Mouse (Mus musculus) embryonic fibroblast, embryonic 13.5 days (primary cell): ENCODE results near the gene Krt86. TPM values are rescaled to one million over a fixed set of nuclear protein-coding genes. Genes with fewer than 3 reads are reported as not detected.

Experiments used
- H3K27ac ChIP-seq: 2 replicates; pipeline ENCODE4 v1.5.1; 2012; ENCODE audit warnings: low read length, control low read depth, inconsistent platforms; ENCODE audit not compliant: insufficient read depth
- H3K4me1 ChIP-seq: 2 replicates; pipeline ENCODE4 v1.6.1; 2011; ENCODE audit warnings: low read length; ENCODE audit not compliant: control insufficient read depth, insufficient read depth
- H3K4me3 ChIP-seq: 2 replicates; pipeline ENCODE4 v1.5.1; 2011; ENCODE audit warnings: mild to moderate bottlenecking, control low read depth, low read length; ENCODE audit not compliant: insufficient read depth
- CTCF ChIP-seq: IDR thresholded peaks from 2 replicates; pipeline ENCODE4 v1.5.1; 2011; ENCODE audit warnings: mild to moderate bottlenecking, control low read depth, low read length, moderate library complexity, borderline replicate concordance; ENCODE audit not compliant: insufficient read depth
- POLR2A ChIP-seq: IDR thresholded peaks from 2 replicates; pipeline ENCODE4 v1.6.1; 2011; ENCODE audit warnings: low read depth, mild to moderate bottlenecking, control low read depth, low read length, moderate library complexity
- polyA plus RNA-seq: library from polyadenylated mRNA; stranded (reverse); fragments of >200 nt; gene quantifications from 2 replicates; pipeline ENCODE4 v1.2.4, GENCODE M21; 2011; ENCODE audit warnings: low read depth; ENCODE audit not compliant: missing spikeins, insufficient read length

Krt86 gene
- polyA plus RNA-seq: not detected in 2 replicates

DNA sequence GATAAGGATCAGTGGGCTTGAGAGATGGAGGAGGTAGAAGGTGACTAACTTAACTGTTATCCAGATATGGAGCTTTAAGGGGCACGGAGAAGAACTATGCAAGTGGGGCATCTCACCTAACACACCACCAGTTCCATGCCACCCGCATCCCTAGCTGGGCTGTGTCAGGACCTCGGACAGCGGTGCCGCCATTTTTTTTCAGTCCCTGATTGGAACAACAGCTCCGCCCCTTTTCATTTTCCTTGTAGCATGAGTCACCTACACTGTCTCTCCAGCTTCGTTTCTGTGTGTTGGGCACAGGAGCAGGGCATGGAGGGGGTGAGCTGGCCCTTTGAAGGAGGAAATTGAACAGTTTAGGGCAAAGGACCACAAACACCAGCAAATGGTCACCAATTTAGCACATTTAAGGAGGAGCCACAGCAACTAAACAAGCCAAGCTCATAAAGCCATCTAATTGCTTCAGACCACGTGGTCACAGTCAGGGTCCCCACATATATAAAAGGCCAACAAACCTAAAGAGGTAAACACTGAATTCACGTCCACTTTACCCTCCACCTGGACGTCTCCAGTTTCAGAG, at the start of gene Krt86:
Gene Krt86, plus strand, starts transcription at position 527 of the 577 bp plus-strand sequence.
- no peak within 1 kb of the TSS for H3K27ac ChIP-seq
- H3K4me3 ChIP-seq: no peak within 1 kb of the TSS
- TF ChIP-seq CTCF: no peak
- TF ChIP-seq POLR2A: no peak
- no peaks in the 10 kb centered on the region for H3K4me1 ChIP-seq

DNA sequence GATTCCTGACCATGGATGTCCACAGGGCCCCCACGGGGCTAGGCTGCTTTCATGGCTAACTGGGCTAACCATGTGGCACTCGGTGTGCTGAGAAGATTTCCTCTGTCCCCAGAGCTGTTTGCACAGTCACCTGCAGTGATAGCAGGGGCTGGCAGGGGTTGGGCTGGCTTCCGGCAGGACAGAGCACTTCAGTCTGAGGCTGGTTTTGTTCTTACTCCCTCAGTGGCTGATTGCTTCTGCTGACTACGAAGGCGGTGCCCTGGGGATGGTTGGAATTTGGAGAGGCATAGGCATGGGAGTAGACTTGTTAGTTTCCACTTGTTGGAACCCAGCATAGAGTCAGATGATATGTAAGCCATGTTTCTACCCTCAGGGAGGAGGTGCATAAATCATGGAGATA, 48.4 kb upstream of the Krt86 start:
- TF ChIP-seq CTCF: no peak
- Histone ChIP-seq H3K4me3 (no peak overlapping the region), H3K4me1 (no peaks in the 10 kb centered on the region), H3K27ac (no peak overlapping the region)

DNA sequence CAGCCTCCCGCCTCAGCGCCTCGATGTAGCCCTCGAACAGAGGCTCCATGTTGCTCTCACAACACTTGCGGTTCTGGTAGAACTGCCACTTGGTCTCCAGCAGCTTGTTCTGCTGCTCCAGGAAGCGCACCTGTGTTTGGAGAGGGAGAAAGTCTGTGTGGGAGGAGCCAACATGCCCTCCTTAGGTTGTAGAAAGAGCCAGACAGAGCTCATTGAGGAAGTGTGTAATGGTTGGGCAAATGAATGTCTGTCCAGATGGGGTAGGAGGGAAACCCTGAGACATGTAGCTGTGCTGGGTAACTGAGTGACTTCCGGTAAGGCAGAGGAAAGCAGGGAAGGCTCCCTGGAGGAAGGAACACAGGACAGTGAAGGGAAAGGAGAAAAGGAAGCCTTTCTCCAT, 36.7 kb upstream of the Krt86 start:
- Histone ChIP-seq H3K4me1 (no peaks in the 10 kb centered on the region; the same call in 1 of the 2 replicates), H3K27ac (no peak overlapping the region), H3K4me3 (no peak overlapping the region)
- TF ChIP-seq CTCF: no peak

DNA sequence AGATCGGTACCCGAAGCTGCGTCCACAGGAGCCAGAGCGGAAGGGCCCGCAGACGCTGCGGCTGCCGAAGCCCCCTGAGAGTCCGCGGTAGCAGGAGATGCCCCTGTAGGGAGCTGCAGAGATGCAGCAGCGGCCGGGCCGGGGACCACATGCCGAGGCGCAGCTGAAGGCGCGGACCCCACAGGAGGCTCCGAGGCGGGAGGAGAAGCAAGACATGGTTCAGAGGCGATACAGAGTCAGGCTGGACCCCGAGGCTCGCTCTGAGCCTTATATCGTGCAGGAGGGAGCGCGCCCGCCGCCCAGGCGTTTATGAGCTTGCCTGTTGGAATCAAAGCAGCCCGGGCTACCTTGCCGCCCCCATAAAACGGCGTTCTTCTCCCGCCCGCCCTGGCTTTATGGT, 34.7 kb upstream of the Krt86 start, which contains the start of gene Krt87:
Gene Krt87, minus strand, starts transcription at position 250 of the 400 bp plus-strand sequence.
- Histone ChIP-seq H3K4me3 (no peak within 1 kb of the TSS), H3K27ac (no peak within 1 kb of the TSS), H3K4me1 (no peaks in the 10 kb centered on the region; the same call in 1 of the 2 replicates)
- no peak for TF ChIP-seq CTCF
- TF ChIP-seq POLR2A: no peak

DNA sequence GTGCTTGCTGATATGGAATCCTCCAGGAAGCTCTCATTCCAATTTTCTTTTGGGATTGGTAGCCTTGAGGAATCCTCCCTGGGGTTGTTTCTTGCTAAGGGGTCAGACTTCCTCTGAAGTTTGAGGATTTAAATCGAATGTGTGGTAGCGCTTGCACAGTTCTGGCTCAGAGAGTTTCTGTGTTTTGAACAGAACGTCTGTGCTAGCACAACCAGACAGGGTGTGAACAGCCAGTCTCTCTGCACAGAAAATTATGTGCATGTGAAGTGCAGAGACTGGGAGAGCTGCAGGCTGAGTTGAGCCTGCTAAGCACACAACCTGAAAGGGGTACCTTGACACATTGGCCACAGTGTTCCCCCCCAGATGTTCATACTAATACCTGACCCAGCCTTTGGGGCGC, 32.4 kb upstream of the Krt86 start:
- no peak for TF ChIP-seq CTCF
- TF ChIP-seq POLR2A: no peak
- H3K4me3 ChIP-seq: no peak overlapping the region
- no peaks in the 10 kb centered on the region; the same call in 1 of the 2 replicates for H3K4me1 ChIP-seq
- H3K27ac ChIP-seq: no peak overlapping the region

DNA sequence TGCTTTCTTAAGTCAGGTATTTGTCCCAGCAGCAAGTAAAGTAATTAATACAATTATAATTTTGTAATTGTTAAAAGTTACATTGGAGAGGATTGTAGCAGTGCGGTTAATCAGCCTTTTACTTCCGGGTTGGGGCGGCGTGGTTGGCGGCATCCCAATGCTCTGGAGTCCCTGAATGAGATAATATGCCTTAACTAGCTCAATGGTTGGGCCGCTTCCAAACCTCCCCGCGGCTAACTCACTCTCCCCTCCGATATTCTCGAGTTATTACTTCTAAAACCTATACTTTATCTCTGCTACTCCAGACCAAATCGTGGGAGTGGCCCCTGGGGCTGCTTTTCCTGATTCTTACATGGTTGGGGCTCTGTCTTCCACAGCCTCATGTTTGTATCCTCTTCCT, 26.7 kb upstream of the Krt86 start:
- no peak overlapping the region for H3K27ac ChIP-seq
- TF ChIP-seq CTCF: no peak
- no peak for TF ChIP-seq POLR2A
- H3K4me1 ChIP-seq: no peaks in the 10 kb centered on the region
- no peak overlapping the region for H3K4me3 ChIP-seq

DNA sequence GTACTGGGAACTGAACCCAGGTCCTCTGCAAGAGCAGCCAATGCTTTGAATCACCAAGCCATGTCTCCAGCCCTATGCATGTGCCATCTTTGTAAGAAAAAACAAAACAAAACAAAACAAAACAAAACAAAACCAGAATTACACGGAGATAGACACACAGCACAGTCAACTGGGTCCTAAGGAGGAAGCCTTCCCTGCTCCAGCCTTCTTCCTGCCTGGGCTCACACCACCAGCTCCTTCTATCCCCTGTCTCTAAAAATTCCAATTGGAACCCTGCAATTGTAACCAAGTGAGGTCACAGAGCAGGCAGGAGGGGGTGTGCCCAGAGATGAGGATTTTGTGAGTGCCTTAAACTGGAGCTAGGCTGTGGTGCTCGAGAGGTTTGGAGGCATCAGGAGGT, 25.8 kb upstream of the Krt86 start, which contains the start of gene Krt88:
Gene Krt88, plus strand, starts transcription at position 301 of the 400 bp plus-strand sequence.
- TF ChIP-seq CTCF (no peak), POLR2A (no peak)
- H3K27ac ChIP-seq: no peak within 1 kb of the TSS
- H3K4me3 ChIP-seq: no peak within 1 kb of the TSS
- H3K4me1 ChIP-seq: no peaks in the 10 kb centered on the region

DNA sequence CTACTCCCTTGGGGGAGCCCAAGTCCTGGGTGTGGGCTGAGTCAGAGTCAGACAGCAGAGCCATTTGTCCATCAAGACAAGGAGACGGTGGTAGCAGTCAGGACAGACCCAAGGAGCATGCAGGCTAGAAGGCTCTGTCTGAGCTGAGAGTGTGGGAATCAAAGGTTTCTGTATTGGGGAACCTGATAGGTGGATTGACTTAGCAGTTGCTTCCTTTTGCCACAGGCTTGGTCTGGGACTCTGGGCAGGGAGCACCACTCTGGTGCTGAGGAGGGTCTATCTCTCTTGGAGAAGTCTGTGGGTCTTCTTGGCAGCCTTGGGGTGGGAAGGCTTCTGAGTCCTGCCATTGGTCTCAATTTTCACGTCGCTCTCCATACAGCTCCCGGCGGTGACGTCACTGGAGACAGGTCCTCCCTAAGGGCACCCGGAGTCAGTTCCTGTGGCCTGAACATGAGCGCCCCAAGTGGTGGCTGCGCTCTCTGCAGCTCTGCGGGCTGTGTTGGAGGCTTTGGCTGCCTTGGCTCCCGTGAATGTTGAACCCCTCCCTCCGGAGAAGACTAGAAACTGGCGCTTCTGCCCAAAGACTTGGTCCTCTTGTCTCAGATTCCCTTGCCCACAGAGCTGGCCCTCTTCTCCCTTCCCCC, 20.1 kb upstream of the Krt86 start:
- Histone ChIP-seq H3K4me1 (peaks cover 3% of the 10 kb centered on the region; the same call in 1 of the 2 replicates), H3K4me3 (no peak overlapping the region), H3K27ac (no peak overlapping the region)
- peak; percentile 36; the same call in 1 of the 2 replicates for TF ChIP-seq CTCF
- no peak for TF ChIP-seq POLR2A

DNA sequence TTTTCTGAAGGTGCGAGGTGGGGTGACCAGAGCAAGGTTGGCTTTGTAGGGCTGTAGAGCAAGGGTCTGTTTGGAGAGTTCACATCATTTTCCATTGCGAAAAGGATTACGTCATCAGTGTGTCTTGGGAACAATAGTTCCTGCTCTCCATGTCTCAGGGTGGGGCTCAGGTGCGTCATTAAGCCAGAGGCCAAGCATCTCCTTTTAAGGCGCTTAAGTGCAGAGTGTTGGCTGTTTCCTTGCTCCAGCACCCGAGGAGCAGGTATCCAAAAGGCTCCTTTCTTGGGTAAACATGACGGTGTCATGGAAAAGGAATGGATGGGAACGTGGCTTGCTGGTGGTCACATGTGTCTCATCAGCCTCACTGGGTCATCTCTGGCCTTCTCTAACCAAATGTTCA, 18.5 kb upstream of the Krt86 start:
- Histone ChIP-seq H3K4me3 (no peak overlapping the region), H3K4me1 (peaks cover 3% of the 10 kb centered on the region; the same call in 1 of the 2 replicates), H3K27ac (0 out of 2 replicates have a peak overlapping the region, but pooled peaks have one; percentile 16)
- TF ChIP-seq CTCF (no peak), POLR2A (no peak)

DNA sequence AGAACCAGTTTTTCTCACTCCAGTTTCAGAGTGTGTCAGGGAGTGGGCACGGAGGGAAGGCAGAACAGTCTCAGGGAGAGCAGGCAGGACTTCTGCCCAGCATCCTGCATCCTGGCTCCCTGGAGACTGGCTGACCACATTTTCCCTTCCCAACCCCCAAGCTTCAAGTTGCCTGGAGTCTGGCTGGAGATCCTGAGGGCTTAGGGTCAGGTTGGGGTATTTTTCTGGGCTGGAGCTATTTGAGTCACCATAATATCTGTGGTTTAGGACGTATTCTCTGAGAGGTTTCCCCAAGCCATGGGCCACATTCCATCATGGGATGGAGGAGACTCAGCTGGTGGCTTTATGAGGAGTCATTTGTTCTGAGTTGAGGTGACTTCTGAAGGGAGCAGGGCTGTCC, 18.0 kb upstream of the Krt86 start:
- Histone ChIP-seq H3K4me3 (no peak overlapping the region), H3K27ac (peak overlapping the region; percentile 16; the same call in 1 of the 2 replicates), H3K4me1 (peaks cover 3% of the 10 kb centered on the region; the same call in 1 of the 2 replicates)
- TF ChIP-seq CTCF (no peak), POLR2A (no peak)
